Mouse (Mus musculus): ENCODE results near the gene Tcirg1. TPM values are rescaled to one million over a fixed set of nuclear protein-coding genes. Genes with fewer than 3 reads are reported as not detected.
A peak's percentile ranks its signal among the peaks of the same experiment; 100 is the strongest.

The Tcirg1 gene
- polyA plus RNA-seq, 1 experiment from 2014 or later = 24.7 TPM

DNA sequence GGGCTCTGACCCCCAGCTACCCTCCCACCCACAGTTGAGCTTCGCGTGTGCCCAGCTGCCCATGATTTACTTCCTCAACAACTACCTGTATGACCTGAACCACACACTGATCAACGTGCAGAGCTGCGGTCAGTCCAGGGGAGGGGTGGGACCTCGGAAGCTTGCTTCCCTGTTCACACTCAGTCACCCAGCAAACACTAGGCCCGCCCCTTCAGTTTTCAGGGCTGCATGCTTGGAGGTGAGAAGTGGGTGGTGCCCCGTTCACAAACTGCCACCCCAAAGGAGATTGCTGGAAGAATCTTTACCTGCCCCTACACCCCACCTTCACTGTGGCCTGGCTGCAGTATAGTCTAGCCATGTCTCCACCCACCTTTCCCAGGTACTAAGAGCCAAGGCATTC, 35.4 kb upstream of the Tcirg1 start:
- Histone ChIP-seq H3K4me1 (peaks cover 31% of the 10 kb centered on the region), H3K4me3 (no peak overlapping the region), H3K9me3 (replicated peaks) (no peaks in the 10 kb centered on the region), H3K36me3 (no peaks in the 10 kb centered on the region), H3K9ac (no peak overlapping the region), H3K4me2 (peak overlapping the region; percentile 73), H3K27ac (no peak overlapping the region), H3K27me3 (replicated peaks) (no peaks in the 10 kb centered on the region)
- ATAC-seq = no peak
- 56% methylated on average over 7 of the region's 7 CpGs for WGBS (ENCODE audit: insufficient replicate concordance)

DNA sequence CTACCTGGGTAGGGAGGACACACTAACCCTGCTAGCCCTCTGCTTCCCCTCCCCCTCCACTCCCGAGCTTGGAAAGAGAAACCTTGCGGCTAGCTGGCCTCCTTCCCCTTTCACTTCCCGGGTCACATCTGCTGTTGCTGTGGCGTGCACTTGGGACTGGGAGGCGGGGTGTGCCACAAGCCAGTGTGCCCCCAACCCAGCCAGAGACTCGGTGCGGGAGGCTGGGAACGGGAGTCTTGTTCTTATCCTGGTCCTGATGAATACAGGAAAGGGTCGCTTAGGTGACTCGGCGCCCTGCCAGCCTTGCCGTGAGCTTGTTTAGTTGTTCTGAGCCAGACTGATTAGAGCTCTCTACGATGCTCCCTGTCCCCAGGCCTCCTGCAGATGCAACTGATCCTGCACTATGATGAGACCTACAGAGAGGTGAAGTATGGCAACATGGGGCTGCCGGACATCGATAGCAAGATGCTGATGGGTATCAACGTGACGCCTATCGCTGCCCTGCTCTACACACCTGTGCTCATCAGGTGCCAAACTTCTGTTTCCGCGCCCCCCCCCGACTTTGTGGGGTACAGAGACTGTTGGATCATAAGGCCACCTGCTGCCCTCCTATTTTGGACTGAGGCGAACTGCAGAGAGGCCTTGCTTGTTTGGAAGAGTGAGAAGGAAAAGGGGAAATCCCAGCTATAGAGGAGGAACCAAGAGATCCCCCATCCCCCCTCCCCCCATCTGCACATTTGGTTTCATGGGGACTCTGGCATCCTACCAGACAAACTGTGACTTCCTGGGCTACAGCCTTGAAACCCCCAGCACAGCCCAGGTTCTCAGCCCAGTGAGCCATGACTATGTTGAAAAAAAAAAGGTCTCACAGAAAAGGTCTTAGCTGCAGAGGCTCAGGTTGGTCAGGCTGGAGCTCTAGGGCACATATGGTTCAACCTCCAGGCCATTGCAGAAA, 29.2 kb upstream of the Tcirg1 start:
- no peaks in the 10 kb centered on the region for H3K9me3 ChIP-seq (replicated peaks)
- peak overlapping the region; percentile 59 for H3K4me3 ChIP-seq
- peaks cover 33% of the 10 kb centered on the region for H3K27me3 ChIP-seq (replicated peaks)
- ATAC-seq = no peak; the same call in 1 of the 2 replicates
- H3K36me3 ChIP-seq = no peaks in the 10 kb centered on the region
- peak overlapping the region; percentile 63 for H3K9ac ChIP-seq
- H3K27ac ChIP-seq = no peak overlapping the region
- WGBS (ENCODE audit: insufficient replicate concordance) = 6% methylated on average over 22 of the region's 22 CpGs
- H3K4me2 ChIP-seq = peak overlapping the region; percentile 83
- peaks cover 24% of the 10 kb centered on the region for H3K4me1 ChIP-seq

DNA sequence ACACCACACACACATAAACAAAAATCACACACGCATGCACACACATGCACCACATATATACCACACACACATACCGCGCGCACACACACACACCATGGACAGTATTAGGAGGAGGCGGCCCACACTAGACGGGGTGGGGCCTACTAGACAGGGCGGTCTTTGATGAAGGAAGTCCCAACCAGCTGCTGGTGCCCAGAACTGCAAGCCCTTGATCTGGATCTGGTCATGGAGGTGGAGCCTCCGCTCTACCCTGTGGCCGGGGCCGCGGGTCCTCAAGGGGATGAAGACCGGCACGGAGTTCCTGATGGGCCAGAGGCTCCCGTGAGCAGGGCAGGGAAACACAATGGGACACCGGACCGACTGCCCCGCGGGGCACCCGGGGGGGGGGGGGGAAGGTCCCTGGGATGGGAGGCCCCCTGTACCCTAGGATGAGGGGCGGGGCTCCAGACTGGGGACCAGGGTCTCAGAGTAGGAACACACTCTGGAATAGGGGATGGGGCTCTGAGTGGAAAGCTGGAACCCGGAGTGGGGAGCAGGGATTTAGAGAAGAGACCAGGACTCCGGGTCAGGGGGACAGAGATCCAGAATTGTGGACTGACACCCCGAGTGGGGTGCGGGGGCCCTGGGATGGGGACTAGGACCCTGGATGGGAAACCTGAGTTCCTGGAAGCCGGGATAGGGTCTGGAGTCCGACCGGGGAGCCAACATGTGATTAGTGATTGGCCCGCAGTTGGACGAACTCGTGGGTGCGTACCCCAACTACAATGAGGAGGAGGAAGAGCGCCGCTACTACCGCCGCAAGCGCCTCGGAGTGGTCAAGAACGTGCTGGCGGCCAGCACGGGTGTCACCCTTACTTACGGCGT, 28.3 kb upstream of the Tcirg1 start, which contains the start of gene Unc93b1:
TSS of gene Unc93b1 (plus strand) at position 155 of the 864 bp plus-strand sequence.
- H3K27me3 ChIP-seq (replicated peaks) = peaks cover 33% of the 10 kb centered on the region
- no peaks in the 10 kb centered on the region for H3K9me3 ChIP-seq (replicated peaks)
- no peaks in the 10 kb centered on the region for H3K36me3 ChIP-seq
- peak within 1 kb of the TSS; percentile 59 for H3K4me3 ChIP-seq
- H3K4me1 ChIP-seq = peaks cover 30% of the 10 kb centered on the region
- 0 out of 2 replicates have a peak within 1 kb of the TSS, but pooled peaks have one; percentile 20 for H3K27ac ChIP-seq
- peak within 1 kb of the TSS; percentile 63 for H3K9ac ChIP-seq
- peak within 1 kb of the TSS; percentile 83 for H3K4me2 ChIP-seq
- ATAC-seq = peak; percentile 85
- WGBS (ENCODE audit: insufficient replicate concordance) = 2% methylated on average over 42 of the region's 42 CpGs

DNA sequence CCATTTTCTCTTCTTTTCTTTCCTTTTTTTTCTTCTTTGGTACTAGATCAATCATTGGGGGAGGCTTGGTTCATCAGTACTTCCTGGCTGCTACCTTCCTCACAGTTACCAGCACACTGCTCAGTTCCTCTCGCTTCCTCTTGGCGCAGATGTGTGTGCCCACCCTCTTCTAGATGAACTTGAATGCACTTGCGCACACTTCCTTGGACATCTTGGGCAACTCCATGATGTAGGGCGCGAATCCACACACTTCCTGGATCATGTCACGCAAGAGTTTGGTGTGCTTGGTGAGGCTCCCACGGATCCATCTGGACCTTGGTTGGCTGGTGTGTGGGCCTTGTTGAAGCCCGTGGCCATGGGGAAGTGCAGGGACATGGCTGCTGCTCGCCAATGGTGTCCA, 24.8 kb upstream of the Tcirg1 start:
- ATAC-seq = no peak
- H3K27ac ChIP-seq = no peak overlapping the region

DNA sequence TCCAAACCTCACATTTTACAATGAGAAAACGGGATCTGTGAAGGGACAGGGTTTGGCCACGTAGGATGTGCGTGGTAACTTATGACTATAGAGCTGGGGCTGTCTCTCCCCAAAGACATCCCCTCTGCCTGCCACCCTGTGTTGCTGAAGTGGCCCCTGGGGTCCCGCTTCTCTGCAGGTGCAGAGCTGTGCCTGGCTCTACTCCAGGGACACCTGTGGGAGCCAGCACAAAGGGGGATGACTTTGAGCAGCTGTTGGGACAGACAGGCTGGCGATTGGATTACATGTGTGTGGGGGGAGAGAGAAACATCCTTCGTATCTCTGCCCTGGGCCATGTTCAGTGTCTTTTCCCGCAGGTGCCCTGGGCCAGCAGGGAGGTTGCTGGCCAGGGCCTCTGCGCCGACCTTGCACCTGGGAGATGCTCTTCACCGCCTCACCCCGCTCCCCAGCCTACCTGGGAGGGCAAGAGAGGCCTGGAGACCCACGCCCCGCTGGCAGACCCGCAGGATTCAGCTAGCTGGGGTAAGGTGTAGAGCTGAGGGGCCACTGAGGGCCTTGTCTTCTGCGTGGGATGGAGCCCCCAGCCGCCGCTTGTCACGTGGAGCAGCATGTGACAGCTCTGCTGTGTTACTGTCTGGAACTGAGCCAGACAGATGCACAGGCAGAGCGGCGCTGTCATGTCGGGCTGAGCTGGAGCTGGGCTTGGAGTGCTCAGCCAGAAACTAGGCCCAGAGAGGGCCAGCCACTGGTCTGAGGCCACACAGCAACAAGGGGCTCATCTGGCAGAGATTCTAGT, 23.5 kb upstream of the Tcirg1 start:
- H3K27ac ChIP-seq = 0 out of 2 replicates have a peak overlapping the region, but pooled peaks have one; percentile 45
- H3K4me3 ChIP-seq = no peak overlapping the region
- ATAC-seq = no peak
- WGBS (ENCODE audit: insufficient replicate concordance) = 74% methylated on average over 21 of the region's 21 CpGs
- H3K9ac ChIP-seq = no peak overlapping the region
- no peak overlapping the region for H3K4me2 ChIP-seq
- H3K36me3 ChIP-seq = no peaks in the 10 kb centered on the region
- peaks cover 21% of the 10 kb centered on the region for H3K27me3 ChIP-seq (replicated peaks)
- no peaks in the 10 kb centered on the region for H3K9me3 ChIP-seq (replicated peaks)
- peaks cover 29% of the 10 kb centered on the region for H3K4me1 ChIP-seq

More for the DNA sequence above, 24.8 kb upstream of the Tcirg1 start:
- 72% methylated on average over 9 of the region's 9 CpGs for WGBS (ENCODE audit: insufficient replicate concordance)
- Histone ChIP-seq H3K4me1 (peaks cover 39% of the 10 kb centered on the region), H3K9me3 (replicated peaks) (no peaks in the 10 kb centered on the region), H3K27me3 (replicated peaks) (peaks cover 33% of the 10 kb centered on the region), H3K36me3 (no peaks in the 10 kb centered on the region), H3K9ac (no peak overlapping the region), H3K4me3 (no peak overlapping the region), H3K4me2 (no peak overlapping the region)

GRCm38 (mm10) chr19:3929211-3929941, 22.4 kb upstream of the Tcirg1 start, which contains the start of gene Aldh3b1:
Gene Aldh3b1, minus strand, starts transcription at chr19:3929808.
- Histone ChIP-seq H3K4me2 (no peak within 1 kb of the TSS), H3K9ac (no peak within 1 kb of the TSS), H3K27me3 (replicated peaks) (peaks cover 14% of the 10 kb centered on the region; the same call in 1 of the 2 replicates), H3K4me3 (no peak within 1 kb of the TSS), H3K27ac (peak within 1 kb of the TSS; percentile 45; the same call in 1 of the 2 replicates), H3K4me1 (peaks cover 33% of the 10 kb centered on the region), H3K9me3 (replicated peaks) (no peaks in the 10 kb centered on the region), H3K36me3 (no peaks in the 10 kb centered on the region)
- ATAC-seq = peak; percentile 42; the same call in 1 of the 2 replicates
- 35% methylated on average over 12 of the region's 12 CpGs for WGBS (ENCODE audit: insufficient replicate concordance)

GRCm38 (mm10) chr19:3928779-3929178, 21.8 kb upstream of the Tcirg1 start:
- H3K9me3 ChIP-seq (replicated peaks) = no peaks in the 10 kb centered on the region
- no peaks in the 10 kb centered on the region for H3K36me3 ChIP-seq
- peaks cover 8% of the 10 kb centered on the region; the same call in 1 of the 2 replicates for H3K27me3 ChIP-seq (replicated peaks)
- no peak overlapping the region for H3K9ac ChIP-seq
- H3K27ac ChIP-seq = peak overlapping the region; percentile 45; the same call in 1 of the 2 replicates
- WGBS (ENCODE audit: insufficient replicate concordance) = 60% methylated on average over 4 of the region's 4 CpGs
- ATAC-seq = no peak
- no peak overlapping the region for H3K4me3 ChIP-seq
- H3K4me1 ChIP-seq = peaks cover 39% of the 10 kb centered on the region
- no peak overlapping the region for H3K4me2 ChIP-seq

DNA sequence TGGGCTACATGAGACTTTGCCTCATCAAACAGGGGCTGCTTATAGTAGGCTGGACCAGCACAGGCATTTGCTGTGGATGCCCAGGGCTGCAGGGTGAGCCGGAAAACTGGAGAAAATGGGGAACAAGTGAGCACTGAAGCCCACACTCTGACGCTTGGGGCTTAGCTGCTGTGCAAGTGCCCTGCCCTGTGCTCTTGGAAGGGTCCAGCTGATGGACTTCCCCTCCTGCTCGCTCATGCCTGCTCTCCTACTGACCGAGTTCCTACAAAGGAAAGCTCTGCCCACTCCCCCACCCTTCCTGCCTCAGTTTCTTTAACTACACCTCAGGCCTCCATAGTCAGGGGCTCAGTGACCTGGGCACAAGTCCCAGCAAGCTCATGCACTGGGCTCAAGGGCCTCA, 21.1 kb upstream of the Tcirg1 start:
- Histone ChIP-seq H3K9ac (no peak overlapping the region), H3K27ac (no peak overlapping the region), H3K4me2 (no peak overlapping the region), H3K36me3 (no peaks in the 10 kb centered on the region), H3K27me3 (replicated peaks) (peaks cover 5% of the 10 kb centered on the region; the same call in 1 of the 2 replicates), H3K9me3 (replicated peaks) (no peaks in the 10 kb centered on the region), H3K4me1 (peaks cover 46% of the 10 kb centered on the region), H3K4me3 (no peak overlapping the region)
- WGBS (ENCODE audit: insufficient replicate concordance) = 63% methylated on average over 4 of the region's 4 CpGs
- ATAC-seq = no peak

GRCm38 (mm10) chr19:3926685-3927084, 19.8 kb upstream of the Tcirg1 start:
- ATAC-seq = no peak
- Histone ChIP-seq H3K4me2 (no peak overlapping the region), H3K9ac (no peak overlapping the region), H3K9me3 (replicated peaks) (no peaks in the 10 kb centered on the region), H3K4me1 (peaks cover 49% of the 10 kb centered on the region), H3K27me3 (replicated peaks) (peaks cover 5% of the 10 kb centered on the region; the same call in 1 of the 2 replicates), H3K27ac (no peak overlapping the region), H3K36me3 (no peaks in the 10 kb centered on the region), H3K4me3 (no peak overlapping the region)
- WGBS (ENCODE audit: insufficient replicate concordance) = 62% methylated on average over 6 of the region's 6 CpGs

DNA sequence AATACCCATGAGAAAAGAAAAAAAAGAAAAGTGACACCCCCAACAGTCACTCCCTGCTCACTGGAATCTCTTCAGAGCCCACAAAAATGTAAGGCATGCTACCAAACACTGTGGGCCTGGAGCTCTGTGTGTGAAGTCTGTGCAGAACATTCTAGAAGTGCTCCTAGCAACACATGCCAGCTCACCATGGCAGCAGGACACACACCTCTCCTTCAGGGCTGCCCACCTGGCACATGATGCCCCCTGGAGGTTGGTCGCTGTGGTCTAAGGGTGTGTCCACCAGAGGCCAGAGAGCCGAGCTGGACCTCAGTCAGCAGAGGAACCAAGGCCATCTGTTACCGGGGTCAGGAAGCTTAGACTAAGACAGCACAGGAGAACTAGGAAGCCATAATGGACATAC, 19.3 kb upstream of the Tcirg1 start:
- H3K4me2 ChIP-seq = no peak overlapping the region
- 52% methylated on average over 3 of the region's 3 CpGs for WGBS (ENCODE audit: insufficient replicate concordance)
- H3K36me3 ChIP-seq = no peaks in the 10 kb centered on the region
- H3K9me3 ChIP-seq (replicated peaks) = no peaks in the 10 kb centered on the region
- peaks cover 49% of the 10 kb centered on the region for H3K4me1 ChIP-seq
- H3K9ac ChIP-seq = no peak overlapping the region
- no peak overlapping the region for H3K27ac ChIP-seq
- H3K27me3 ChIP-seq (replicated peaks) = peaks cover 5% of the 10 kb centered on the region; the same call in 1 of the 2 replicates
- H3K4me3 ChIP-seq = no peak overlapping the region
- ATAC-seq = no peak

All from liver, embryonic 12.5 days (tissue).